Mouse (Mus musculus) heart, embryonic 14.5 days (tissue): Measurements from ENCODE around the gene Srgn. TPM values are rescaled to one million over a fixed set of nuclear protein-coding genes. Genes with fewer than 3 reads are reported as not detected.
A peak's percentile ranks its signal among the peaks of the same experiment; 100 is the strongest.
"Not testable (repeated sequence)": the region's sequence is repeated elsewhere in the genome, so short reads cannot be mapped to it uniquely, and the experiment has no call there.

Experiments
- ATAC-seq: fragments of 200-750 bp; cut with Nextera tagmentation; 2 replicates; pipeline ENCODE4 v1.8.0; 2017; ENCODE audit warnings: low read depth, moderate TSS enrichment; ENCODE audit not compliant: insufficient number of reproducible peaks, insufficient read depth, low FRiP score
- H3K27ac ChIP-seq, 2 experiments: fragments of 200-500 bp in 1 of 2; fragments of 300-500 bp in 1 of 2; sonication (generic) in 1 of 2; replicated peaks in 1 of 2; 2 replicates each; pipeline ENCODE4 v1.5.1; 2012 to 2014; ENCODE audit warnings: low read depth in 2 of 2, low read length in 2 of 2, control low read depth in 1 of 2, mild to moderate bottlenecking in 1 of 2, mixed read lengths in 1 of 2; ENCODE audit not compliant: control insufficient read depth in 1 of 2, insufficient read depth in 1 of 2
- H3K27me3 ChIP-seq: fragments of 300-500 bp; sonication (generic); 2 replicates; pipeline ENCODE4 v1.6.1; 2014; ENCODE audit warnings: mild to moderate bottlenecking, low read length, control low read depth; ENCODE audit not compliant: control insufficient read depth, insufficient read depth
- H3K36me3 ChIP-seq: fragments of 300-500 bp; sonication (generic); 2 replicates; pipeline ENCODE4 v1.6.1; 2014; ENCODE audit warnings: mild to moderate bottlenecking, control low read depth, low read length, mixed read lengths; ENCODE audit not compliant: control insufficient read depth, insufficient read depth
- H3K4me1 ChIP-seq, 2 experiments: fragments of 200-500 bp in 1 of 2; fragments of 300-500 bp in 1 of 2; sonication (generic) in 1 of 2; 2 replicates each; pipeline ENCODE4 v1.6.1; 2012 to 2014; ENCODE audit warnings: low read length in 2 of 2, control low read depth in 1 of 2, mixed read lengths in 1 of 2; ENCODE audit not compliant: control insufficient read depth in 2 of 2, insufficient read depth in 2 of 2
- H3K4me2 ChIP-seq: fragments of 300-500 bp; sonication (generic); 2 replicates; pipeline ENCODE4 v1.6.1; 2014; ENCODE audit warnings: mild to moderate bottlenecking, low read length
- H3K4me3 ChIP-seq, 2 experiments: fragments of 200-500 bp in 1 of 2; fragments of 300-500 bp in 1 of 2; sonication (generic) in 1 of 2; 2 replicates each; pipeline ENCODE4 v1.5.1; 2012 to 2014; ENCODE audit warnings: low read length in 2 of 2, mild to moderate bottlenecking in 2 of 2, control low read depth in 1 of 2, low read depth in 1 of 2, moderate library complexity in 1 of 2; ENCODE audit not compliant: control insufficient read depth in 1 of 2, insufficient read depth in 1 of 2
- H3K9ac ChIP-seq: fragments of 300-500 bp; sonication (generic); 2 replicates; pipeline ENCODE4 v1.6.1; 2014; ENCODE audit warnings: mild to moderate bottlenecking, low read length
- H3K9me3 ChIP-seq: fragments of 300-500 bp; sonication (generic); 2 replicates; pipeline ENCODE4 v1.6.1; 2016; ENCODE audit warnings: low read length, control low read depth; ENCODE audit not compliant: control insufficient read depth
- WGBS: fragments of 180-500 bp; shearing (Covaris S2); extraction: QIAGEN DNeasy Blood & Tissue Kit; methylation state at CpG from one replicate; pipeline ENCODE4 v1.1.7; 2014; 5-methylcytosine and 5-hydroxymethylcytosine counted together
- polyA plus RNA-seq: library from polyadenylated mRNA; unstranded; fragments of >200 nt; fragmentation: Nextera tagmentation; extraction: Ambion mirVana; gene quantifications from 2 replicates; pipeline ENCODE4 v1.2.1, GENCODE M21; 2014

Gene Srgn
- polyA plus RNA-seq, 1 experiment from 2014 or later: 6.8 TPM

DNA sequence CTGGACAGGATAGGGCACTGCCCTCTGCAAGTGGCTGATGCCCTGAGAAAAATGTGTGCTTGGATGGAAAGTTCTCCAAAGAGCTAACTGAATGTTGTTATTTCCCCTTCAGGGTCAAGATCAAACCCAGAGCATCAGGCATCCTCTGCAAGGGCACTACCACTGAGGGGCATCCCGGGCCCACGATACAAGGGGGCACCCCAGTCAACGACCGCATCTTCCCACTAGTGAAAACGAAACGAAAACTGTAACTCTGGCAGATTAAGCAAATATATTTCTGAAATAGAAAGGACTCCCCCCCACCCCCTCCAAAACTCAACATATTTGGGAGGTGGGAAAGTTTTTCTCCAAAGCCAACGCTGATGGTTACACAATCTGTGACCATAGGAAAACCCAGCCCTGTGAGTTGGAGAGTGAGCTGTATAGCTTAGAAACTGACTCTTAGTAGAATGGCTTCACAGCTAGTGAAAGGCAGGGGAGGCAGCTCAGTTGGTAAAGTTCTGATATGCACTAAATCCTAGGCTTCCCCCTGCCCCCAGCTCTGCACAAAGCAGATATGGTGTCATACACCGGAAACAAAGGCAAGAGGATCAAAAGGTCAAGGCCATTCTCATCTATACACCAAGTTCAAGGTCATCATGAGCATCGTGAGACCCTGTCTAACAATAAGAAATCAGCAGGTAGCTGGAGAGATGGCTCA is 26.2 kb downstream of the Srgn start:
- H3K9ac ChIP-seq: no peak overlapping the region
- H3K36me3 ChIP-seq: no peaks in the 10 kb centered on the region
- H3K4me2 ChIP-seq: no peak overlapping the region
- no peak overlapping the region for H3K27ac ChIP-seq
- no peak overlapping the region for H3K4me3 ChIP-seq
- no peak for ATAC-seq
- WGBS: 84% methylated on average over 9 of the region's 9 CpGs
- H3K4me1 ChIP-seq: peaks cover 0 to 2% of the 10 kb centered on the region in 2 experiments; a peak in 1 of 4 replicates
- H3K9me3 ChIP-seq: no peaks in the 10 kb centered on the region
- H3K27me3 ChIP-seq: no peaks in the 10 kb centered on the region

DNA sequence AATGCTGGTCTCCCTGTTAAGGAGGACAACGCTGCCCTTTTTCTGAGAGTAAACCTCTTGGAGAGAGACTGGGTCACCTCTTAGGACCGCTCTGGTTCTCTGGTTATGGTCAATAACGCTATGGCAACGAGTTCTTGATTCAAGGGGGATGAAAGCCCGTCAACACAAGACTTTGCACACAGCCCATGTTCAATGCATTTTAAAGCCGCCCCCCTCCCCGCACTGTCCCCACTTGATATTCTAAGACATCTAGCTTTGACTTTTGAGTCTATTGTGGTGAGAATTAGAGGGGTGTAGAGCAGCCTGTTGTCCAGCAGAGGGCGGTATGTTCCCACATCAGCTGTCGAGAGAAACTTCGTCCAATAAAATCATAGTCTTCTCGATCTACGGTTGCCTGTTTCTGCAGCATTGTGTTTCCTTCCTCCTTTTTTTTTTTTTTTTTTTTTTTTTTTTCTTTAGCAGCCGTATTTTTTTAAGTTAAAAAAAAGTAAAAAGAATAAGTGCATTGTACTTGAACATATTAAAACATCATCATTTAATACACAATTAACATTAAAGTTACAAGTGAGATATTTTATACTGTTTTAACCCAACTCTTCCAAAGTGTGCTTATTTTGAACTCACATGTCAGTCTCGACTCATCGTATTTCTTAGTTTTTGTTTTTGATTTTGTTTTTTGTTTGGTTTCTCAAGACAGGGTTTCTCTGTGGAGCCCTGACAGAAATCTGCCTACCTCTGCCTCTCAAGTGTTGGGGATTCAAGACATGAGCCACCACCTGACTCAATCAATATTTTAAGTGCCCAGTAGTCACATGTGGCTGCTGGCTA is 26.9 kb downstream of the Srgn start:
- 19% methylated on average over 15 of the region's 15 CpGs for WGBS
- Histone ChIP-seq H3K4me2 (no peak overlapping the region), H3K27me3 (no peaks in the 10 kb centered on the region), H3K9ac (no peak overlapping the region), H3K9me3 (no peaks in the 10 kb centered on the region), H3K4me3 (no peak overlapping the region), H3K27ac (no peak overlapping the region), H3K36me3 (no peaks in the 10 kb centered on the region), H3K4me1 (peaks cover 0 to 2% of the 10 kb centered on the region in 2 experiments; a peak in 1 of 4 replicates)
- ATAC-seq: no peak

DNA sequence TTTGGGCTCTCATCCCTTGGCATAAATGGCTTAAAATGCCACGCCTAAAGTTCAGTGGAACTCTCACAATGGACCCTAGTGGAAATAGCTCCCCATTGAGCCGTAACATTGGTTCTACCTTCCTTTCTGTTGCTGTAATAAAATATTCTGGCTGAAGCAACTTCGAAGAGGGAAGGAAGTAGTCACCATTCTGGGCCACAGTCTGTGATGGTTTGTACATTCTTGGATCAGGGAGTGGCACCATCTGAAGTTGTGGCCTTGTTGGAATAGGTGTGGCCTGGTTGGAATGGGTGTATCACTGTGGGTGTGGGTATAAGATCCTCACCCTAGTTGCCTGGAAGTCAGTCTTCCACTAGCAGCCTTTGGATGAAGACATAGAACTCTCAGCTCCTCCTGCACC is 35.6 kb downstream of the Srgn start:
- not testable (repeated sequence) for H3K27me3 ChIP-seq, H3K36me3 ChIP-seq, ATAC-seq, H3K4me3 ChIP-seq, H3K4me1 ChIP-seq, H3K9ac ChIP-seq, H3K4me2 ChIP-seq, H3K9me3 ChIP-seq, H3K27ac ChIP-seq
- WGBS: 69% methylated on average over 3 of the region's 3 CpGs

DNA sequence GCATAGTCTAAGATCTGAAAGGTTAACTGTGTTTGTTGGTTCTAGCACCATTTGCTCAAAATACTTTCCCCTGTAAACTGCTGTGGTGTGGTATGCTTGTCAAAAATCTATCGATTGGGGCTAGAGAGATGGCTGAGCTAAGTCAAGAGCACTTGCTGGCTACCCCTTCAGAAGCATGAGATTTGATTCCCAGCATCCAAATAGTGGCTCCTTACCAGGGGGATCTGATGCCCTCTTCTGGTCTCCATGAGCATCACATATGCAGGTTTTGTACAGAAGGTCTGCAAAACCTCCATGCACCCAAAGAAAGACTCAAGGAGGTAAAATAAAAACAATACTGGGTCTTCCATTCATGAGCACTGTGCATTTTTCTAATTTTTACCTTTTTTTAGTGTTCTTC is 39.0 kb downstream of the Srgn start:
- Histone ChIP-seq H3K4me1 (peaks cover 0 to 2% of the 10 kb centered on the region in 2 experiments; a peak in 1 of 4 replicates), H3K27me3 (no peaks in the 10 kb centered on the region; the same call in 1 of the 2 replicates), H3K36me3 (no peaks in the 10 kb centered on the region), H3K27ac (no peak overlapping the region), H3K4me3 (no peak overlapping the region), H3K9me3 (no peaks in the 10 kb centered on the region), H3K9ac (no peak overlapping the region), H3K4me2 (no peak overlapping the region)
- 8% methylated on average over 1 of the region's 1 CpGs for WGBS
- no peak for ATAC-seq

DNA sequence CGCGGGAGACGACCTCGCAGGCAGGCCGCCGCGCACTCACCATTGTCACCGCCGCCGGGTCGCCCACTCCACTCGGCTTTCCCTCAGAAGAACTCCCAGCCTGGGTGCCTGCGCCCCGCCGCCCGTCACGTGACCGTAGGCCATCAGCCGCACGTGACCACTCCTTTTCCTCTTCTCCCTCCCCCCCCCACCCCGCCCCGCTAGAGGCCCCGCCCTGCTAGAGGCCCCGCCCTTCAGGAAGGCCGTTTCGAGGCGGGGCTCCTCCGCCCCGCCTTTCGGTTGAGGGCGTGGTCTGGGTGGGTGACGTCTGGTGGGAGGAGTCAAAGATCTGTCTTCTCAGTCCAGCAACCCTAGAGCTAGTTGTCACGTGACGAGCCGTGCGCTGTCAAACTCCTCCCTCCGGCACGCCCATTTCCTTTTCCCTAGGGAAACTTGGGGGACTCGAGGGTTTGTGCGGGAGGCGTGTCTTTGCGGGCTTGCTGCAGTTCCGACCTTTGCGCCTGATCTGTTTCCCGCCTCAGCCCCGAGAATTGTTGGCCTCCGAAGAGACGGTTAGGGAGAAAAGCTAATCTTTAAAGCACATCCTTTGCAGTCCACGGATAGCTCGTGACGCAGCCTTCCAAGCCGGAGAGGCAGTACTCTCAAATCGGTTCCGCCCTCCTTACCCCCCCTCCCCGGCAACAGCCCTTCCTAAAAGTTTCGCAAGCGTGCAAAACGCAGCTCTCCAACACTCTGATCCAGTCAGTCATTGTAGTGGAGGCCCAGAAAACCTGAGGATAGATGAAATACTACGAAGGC is 40.4 kb downstream of the Srgn start, which contains the start of gene Vps26a:
Gene Vps26a (minus strand): TSS at position 188 of the 798 bp plus-strand sequence.
- H3K36me3 ChIP-seq: no peaks in the 10 kb centered on the region
- H3K27me3 ChIP-seq: no peaks in the 10 kb centered on the region; the same call in 1 of the 2 replicates
- peaks cover 0 to 2% of the 10 kb centered on the region in 2 experiments; a peak in 1 of 4 replicates for H3K4me1 ChIP-seq
- peak within 1 kb of the TSS; percentile 76 to 84 for H3K27ac ChIP-seq
- peak within 1 kb of the TSS; percentile 87 to 99 for H3K4me3 ChIP-seq
- peak within 1 kb of the TSS; percentile 84 for H3K9ac ChIP-seq
- peak within 1 kb of the TSS; percentile 74 for H3K4me2 ChIP-seq
- WGBS: under 1% methylated on average over 45 of the region's 59 CpGs
- peak; percentile 90 for ATAC-seq
- no peaks in the 10 kb centered on the region for H3K9me3 ChIP-seq

DNA sequence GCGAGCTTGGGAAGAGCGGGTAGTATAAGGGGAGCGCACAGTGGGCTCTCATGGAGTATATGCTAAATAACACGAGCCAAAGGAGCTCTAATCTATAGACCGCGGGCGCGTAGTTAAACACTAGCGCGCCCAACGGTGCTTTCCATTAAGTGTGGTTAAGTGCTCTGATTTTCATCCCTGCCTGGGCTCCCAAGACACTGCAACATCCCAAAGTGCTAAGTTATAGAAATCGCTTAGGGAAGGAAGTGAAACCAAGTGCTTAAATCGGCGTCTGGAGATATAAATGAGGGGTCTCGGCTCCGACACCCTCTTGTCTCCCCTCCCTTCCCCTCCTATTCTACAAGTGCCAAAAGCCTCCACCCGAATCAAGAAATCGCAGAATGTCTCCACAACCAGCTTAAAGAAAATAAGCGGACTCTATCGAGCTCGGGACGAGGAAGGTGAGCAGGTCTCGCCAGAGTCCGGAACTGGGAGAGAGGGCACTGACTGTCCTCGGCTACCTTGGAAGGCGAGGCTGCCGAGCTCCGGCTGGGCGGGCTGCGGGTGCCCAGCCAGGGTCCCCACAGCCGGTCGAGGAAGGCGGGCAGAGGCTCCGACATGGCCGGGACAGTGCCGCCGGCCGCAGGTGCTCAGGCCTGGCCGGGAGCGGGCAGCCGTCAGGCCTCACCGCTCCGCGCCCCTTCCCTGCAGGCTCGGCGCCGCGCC is 41.2 kb downstream of the Srgn start:
- ATAC-seq: peak; percentile 79
- Histone ChIP-seq H3K4me1 (peaks cover 0 to 2% of the 10 kb centered on the region in 2 experiments; a peak in 1 of 4 replicates), H3K27ac (peak overlapping the region; percentile 76 to 84), H3K4me3 (peak overlapping the region; percentile 87 to 99), H3K27me3 (no peaks in the 10 kb centered on the region; the same call in 1 of the 2 replicates), H3K4me2 (peak overlapping the region; percentile 74), H3K36me3 (no peaks in the 10 kb centered on the region), H3K9me3 (no peaks in the 10 kb centered on the region), H3K9ac (peak overlapping the region; percentile 84)
- WGBS: under 1% methylated on average over 41 of the region's 48 CpGs
